In genomic region chr15:89841364-89842017, GRCm38 (mm10) we compare ENCODE assay signal across 8 mouse cellular contexts. TPM values are rescaled to one million over a fixed set of nuclear protein-coding genes. Genes with fewer than 3 reads are reported as not detected.
DNase-seq lines count a peak whose midpoint lies in the region; ATAC-seq and TF ChIP-seq lines count a peak whose summit lies in the region.

TSS of gene Syt10 (minus strand) at chr15:89841860.

- peak within 1 kb of the TSS; percentile 93 for H3K4me2 ChIP-seq in intestine, embryonic 15.5 days (replicated peaks)
- H3K4me2 ChIP-seq in limb, embryonic 12.5 days, result peak within 1 kb of the TSS; percentile 89

- intact Hi-C loops in gastrocnemius, adult 2 months (cut with DNase I), result no loop called here

- H3K27me3 ChIP-seq in intestine, embryonic 15.5 days (replicated peaks), result peaks cover 23% of the 10 kb centered on the region
- H3K27me3 ChIP-seq in limb, embryonic 12.5 days, result peaks cover 41% of the 10 kb centered on the region
- H3K27me3 ChIP-seq in thymus, adult 2 months (ENCODE audit: control insufficient read depth, insufficient read depth, low read length), result no peaks in the 10 kb centered on the region

- no peaks in the 10 kb centered on the region for H3K9me3 ChIP-seq in intestine, embryonic 15.5 days
- no peaks in the 10 kb centered on the region for H3K9me3 ChIP-seq in limb, embryonic 12.5 days

- H3K9ac ChIP-seq in intestine, embryonic 15.5 days, result no peak within 1 kb of the TSS; the same call in 1 of the 2 replicates
- 0 out of 2 replicates have a peak within 1 kb of the TSS, but pooled peaks have one; percentile 9 for H3K9ac ChIP-seq in limb, embryonic 12.5 days (replicated peaks)

- H3K36me3 ChIP-seq in intestine, embryonic 15.5 days, result no peaks in the 10 kb centered on the region
- H3K36me3 ChIP-seq in limb, embryonic 12.5 days, result no peaks in the 10 kb centered on the region
- H3K36me3 ChIP-seq in thymus, adult 2 months (ENCODE audit: control insufficient read depth, insufficient read depth, low read length), result no peaks in the 10 kb centered on the region

- peak within 1 kb of the TSS; percentile 49 for H3K4me3 ChIP-seq in gastrocnemius, adult 2 months
- H3K4me3 ChIP-seq in intestine, embryonic 15.5 days (replicated peaks), result peak within 1 kb of the TSS; percentile 44
- peak within 1 kb of the TSS; percentile 45 for H3K4me3 ChIP-seq in limb, embryonic 12.5 days (replicated peaks)
- no peak within 1 kb of the TSS for H3K4me3 ChIP-seq in thymus, adult 2 months (ENCODE audit: control insufficient read depth, insufficient read depth, low read length)

- ATAC-seq in intestine, embryonic 15.5 days, result peak; percentile 78
- no peak for ATAC-seq in limb, embryonic 12.5 days (ENCODE audit: insufficient number of reproducible peaks, insufficient read depth, low FRiP score, low TSS enrichment, low read depth)

- WGBS in intestine, embryonic 15.5 days, result under 1% methylated on average over 53 of the region's 53 CpGs
- under 1% methylated on average over 53 of the region's 53 CpGs for WGBS in limb, embryonic 12.5 days
- 4% methylated on average over 53 of the region's 53 CpGs for WGBS in thymus, adult 2 months

- TF ChIP-seq CTCF in gastrocnemius, adult 2 months (IDR thresholded peaks at IDR 0.05), result no peak
- TF ChIP-seq CTCF in thymus, adult 2 months (IDR thresholded peaks at IDR 0.05; ENCODE audit: borderline replicate concordance, control insufficient read depth, extremely low read depth, insufficient read depth, low read length, poor library complexity), result no peak

- no peak within 1 kb of the TSS for H3K27ac ChIP-seq in gastrocnemius, adult 2 months
- H3K27ac ChIP-seq in intestine, embryonic 15.5 days, result no peak within 1 kb of the TSS
- H3K27ac ChIP-seq in limb, embryonic 12.5 days, result no peak within 1 kb of the TSS
- no peak within 1 kb of the TSS for H3K27ac ChIP-seq in thymus, adult 2 months (ENCODE audit: control insufficient read depth, insufficient read depth, low read length)

- peak; percentile 19 for DNase-seq in gastrocnemius, adult 2 months
- DNase-seq in gastrocnemius, adult 8-10 months (ENCODE audit: low spot score in 2 of 2), result no peak
- DNase-seq in cerebellum, adult 9-10 months, result peak; percentile 3
- peak; percentile 6 for DNase-seq in forelimb bud, embryonic 11.5 days (ENCODE audit: low read depth, low spot score)
- peak; percentile 67 for DNase-seq in retina, embryonic 14.5 days (ENCODE audit: low spot score)
- DNase-seq in thymus, adult 2 months, result no peak

- TF ChIP-seq POLR2A in thymus, adult 2 months (IDR thresholded peaks at IDR 0.05; ENCODE audit: control insufficient read depth, extremely low read depth, insufficient read depth, low read length, poor library complexity), result no peak

- 0 out of 2 replicates have a peak, but pooled peaks cover 12% of the 10 kb centered on the region for H3K4me1 ChIP-seq in intestine, embryonic 15.5 days (replicated peaks)
- H3K4me1 ChIP-seq in limb, embryonic 12.5 days (replicated peaks), result peaks cover 6% of the 10 kb centered on the region; the same call in 1 of the 2 replicates
- no peaks in the 10 kb centered on the region for H3K4me1 ChIP-seq in thymus, adult 2 months (replicated peaks; ENCODE audit: control insufficient read depth, insufficient read depth, low read length)

RNA-seq across cellular contexts. Expression of gene Syt10, which starts in this region (rescaled TPM):
- not detected for total RNA-seq in gastrocnemius, adult 2 months (2021)
- not detected for total RNA-seq in gastrocnemius, adult 8-10 months (2022)
- 0.13 and 0.14 TPM in 2 replicates for polyA plus RNA-seq in intestine, embryonic 15.5 days (2015; fragmentation: Nextera tagmentation; extraction: Ambion mirVana)
- polyA plus RNA-seq in limb, embryonic 12.5 days (2016; fragmentation: Nextera tagmentation; extraction: Ambion mirVana), result not detected in 2 replicates
- not detected in 2 replicates for polyA plus RNA-seq in thymus, adult 2 months (2012; rRNA removed)

Comparison
In these comparisons a context has a peak if more than half of its experiments do, and no peak if none do; other contexts are left out.
1. Peak in DNase-seq and H3K4me3 ChIP-seq in gastrocnemius, adult 2 months; RNA of the gene not detected or under 1 TPM.
2. Peak in ATAC-seq, H3K4me3 ChIP-seq and H3K4me2 ChIP-seq in intestine, embryonic 15.5 days; RNA of the gene not detected or under 1 TPM.
3. DNase-seq: peak in cerebellum, adult 9-10 months (single experiment), forelimb bud, embryonic 11.5 days (single experiment) and retina, embryonic 14.5 days (single experiment); none in gastrocnemius, adult 8-10 months (0 of 2) and thymus, adult 2 months (single experiment).